Mouse (Mus musculus) E14TG2a.4 (cell line): ENCODE data around the gene Krt12.

Experiments used
- H3K27me3 ChIP-seq: 2 replicates; pipeline ENCODE4 v1.6.1; 2014; ENCODE audit warnings: low read length, control low read depth; ENCODE audit not compliant: insufficient read depth
- H3K36me3 ChIP-seq: 2 replicates; pipeline ENCODE4 v1.6.1; 2014; ENCODE audit warnings: low read length, control low read depth; ENCODE audit not compliant: insufficient read depth
- H3K4me1 ChIP-seq: replicated peaks from 2 replicates; pipeline ENCODE4 v1.6.1; 2014; ENCODE audit warnings: low read depth, low read length, control low read depth
- H3K4me3 ChIP-seq: replicated peaks from 2 replicates; pipeline ENCODE4 v1.5.1; 2014; ENCODE audit warnings: mild to moderate bottlenecking, low read length
- H3K9me3 ChIP-seq: 2 replicates; pipeline ENCODE4 v1.6.1; 2014; ENCODE audit warnings: low read length, control low read depth
- CTCF ChIP-seq: conservative IDR thresholded peaks from 2 replicates; pipeline ENCODE4 v1.5.1; 2014; ENCODE audit warnings: low read length
- NANOG ChIP-seq: IDR thresholded peaks from 2 replicates; pipeline ENCODE4 v1.6.1; 2014; ENCODE audit warnings: borderline replicate concordance, low read length, mixed read lengths
- POU5F1 ChIP-seq: IDR thresholded peaks from 2 replicates; pipeline ENCODE4 v1.6.1; 2014; ENCODE audit warnings: low read length, borderline replicate concordance

The Krt12 gene

DNA sequence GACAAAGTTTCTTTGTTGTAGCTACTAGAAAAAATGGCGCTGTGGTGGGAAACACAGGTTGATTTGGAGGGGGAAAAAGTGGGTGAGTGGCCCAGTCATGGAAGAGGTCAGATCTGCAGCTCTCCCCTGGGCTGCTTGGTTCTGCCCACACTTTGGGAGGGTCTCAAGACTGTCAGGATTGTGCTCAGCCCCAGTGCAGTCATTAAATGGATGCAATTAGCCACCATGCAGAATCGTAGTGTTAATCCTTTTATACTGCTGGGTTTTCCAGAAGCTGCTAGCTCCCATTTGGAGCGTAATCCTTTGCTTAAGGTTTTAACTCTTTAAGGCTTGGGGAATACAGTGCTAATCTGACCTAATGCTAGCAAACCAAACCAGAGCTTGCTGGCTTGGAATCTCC is 26.0 kb downstream of the Krt12 start:
- peaks cover 8% of the 10 kb centered on the region for H3K4me1 ChIP-seq
- H3K9me3 ChIP-seq, result no peaks in the 10 kb centered on the region
- TF ChIP-seq CTCF (no peak), NANOG (no peak), POU5F1 (no peak)
- H3K4me3 ChIP-seq, result no peak overlapping the region
- peaks cover 7% of the 10 kb centered on the region; the same call in 1 of the 2 replicates for H3K27me3 ChIP-seq
- H3K36me3 ChIP-seq, result no peaks in the 10 kb centered on the region

- Histone ChIP-seq H3K36me3 (peaks cover 4% of the 10 kb centered on the region; the same call in 1 of the 2 replicates), H3K4me1 (peaks cover 11% of the 10 kb centered on the region), H3K9me3 (no peaks in the 10 kb centered on the region), H3K4me3 (no peak overlapping the region), H3K27me3 (peaks cover 4% of the 10 kb centered on the region; the same call in 1 of the 2 replicates)
- TF ChIP-seq NANOG, result no peak
Measured at GRCm38 (mm10) chr11:99392492-99392891, 29.6 kb downstream of the Krt12 start.

GRCm38 (mm10) chr11:99391375-99391774 is 30.7 kb downstream of the Krt12 start:
- peaks cover 3% of the 10 kb centered on the region; the same call in 1 of the 2 replicates for H3K27me3 ChIP-seq
- H3K9me3 ChIP-seq, result no peaks in the 10 kb centered on the region
- H3K36me3 ChIP-seq, result peaks cover 4% of the 10 kb centered on the region; the same call in 1 of the 2 replicates
- peaks cover 22% of the 10 kb centered on the region for H3K4me1 ChIP-seq
- H3K4me3 ChIP-seq, result no peak overlapping the region
- TF ChIP-seq POU5F1 (no peak), CTCF (no peak), NANOG (no peak)

- H3K4me1 ChIP-seq, result peaks cover 23% of the 10 kb centered on the region
Measured at GRCm38 (mm10) chr11:99390866-99391265, 31.2 kb downstream of the Krt12 start.

GRCm38 (mm10) chr11:99389264-99389663 is 32.8 kb downstream of the Krt12 start, which contains the start of gene Krt10:
Krt10 (minus strand) TSS chr11:99389364.
- TF ChIP-seq POU5F1 (no peak), NANOG (no peak), CTCF (no peak)
- H3K9me3 ChIP-seq, result no peaks in the 10 kb centered on the region
- peak within 1 kb of the TSS; percentile 37; the same call in 1 of the 2 replicates for H3K4me3 ChIP-seq

More at GRCm38 (mm10) chr11:99390866-99391265, 31.2 kb downstream of the Krt12 start:
- Histone ChIP-seq H3K9me3 (no peaks in the 10 kb centered on the region), H3K4me3 (no peak overlapping the region), H3K27me3 (peaks cover 3% of the 10 kb centered on the region; the same call in 1 of the 2 replicates), H3K36me3 (peaks cover 4% of the 10 kb centered on the region; the same call in 1 of the 2 replicates)
- TF ChIP-seq POU5F1 (no peak), NANOG (no peak), CTCF (no peak)

DNA sequence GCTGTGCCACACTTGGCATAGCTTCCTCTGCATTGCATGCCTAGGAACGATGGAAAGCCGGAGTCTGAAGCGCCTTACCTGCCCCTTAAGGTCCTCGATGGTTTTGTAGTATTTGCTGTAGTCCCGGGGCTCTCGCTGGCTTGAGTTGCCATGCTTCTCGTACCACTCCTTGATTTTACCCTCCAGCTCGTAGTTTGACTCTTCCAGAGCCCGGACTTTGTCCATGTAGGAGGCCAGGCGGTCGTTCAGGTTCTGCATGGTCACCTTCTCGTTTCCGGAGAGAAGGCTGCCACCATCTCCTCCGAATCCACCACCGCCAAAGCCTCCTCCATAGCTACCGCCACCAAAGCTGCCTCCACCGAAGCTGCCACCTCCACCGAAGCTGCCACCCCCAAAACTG is 33.4 kb downstream of the Krt12 start:
- Histone ChIP-seq H3K36me3 (peaks cover 4% of the 10 kb centered on the region; the same call in 1 of the 2 replicates), H3K4me1 (peaks cover 28% of the 10 kb centered on the region), H3K27me3 (peaks cover 3% of the 10 kb centered on the region; the same call in 1 of the 2 replicates), H3K4me3 (peak overlapping the region; percentile 37; the same call in 1 of the 2 replicates), H3K9me3 (no peaks in the 10 kb centered on the region)
- TF ChIP-seq CTCF (no peak), POU5F1 (no peak), NANOG (no peak)

More at GRCm38 (mm10) chr11:99389264-99389663, 32.8 kb downstream of the Krt12 start, which contains the start of gene Krt10:
- H3K36me3 ChIP-seq, result peaks cover 4% of the 10 kb centered on the region; the same call in 1 of the 2 replicates
- peaks cover 28% of the 10 kb centered on the region for H3K4me1 ChIP-seq
- peaks cover 3% of the 10 kb centered on the region; the same call in 1 of the 2 replicates for H3K27me3 ChIP-seq

DNA sequence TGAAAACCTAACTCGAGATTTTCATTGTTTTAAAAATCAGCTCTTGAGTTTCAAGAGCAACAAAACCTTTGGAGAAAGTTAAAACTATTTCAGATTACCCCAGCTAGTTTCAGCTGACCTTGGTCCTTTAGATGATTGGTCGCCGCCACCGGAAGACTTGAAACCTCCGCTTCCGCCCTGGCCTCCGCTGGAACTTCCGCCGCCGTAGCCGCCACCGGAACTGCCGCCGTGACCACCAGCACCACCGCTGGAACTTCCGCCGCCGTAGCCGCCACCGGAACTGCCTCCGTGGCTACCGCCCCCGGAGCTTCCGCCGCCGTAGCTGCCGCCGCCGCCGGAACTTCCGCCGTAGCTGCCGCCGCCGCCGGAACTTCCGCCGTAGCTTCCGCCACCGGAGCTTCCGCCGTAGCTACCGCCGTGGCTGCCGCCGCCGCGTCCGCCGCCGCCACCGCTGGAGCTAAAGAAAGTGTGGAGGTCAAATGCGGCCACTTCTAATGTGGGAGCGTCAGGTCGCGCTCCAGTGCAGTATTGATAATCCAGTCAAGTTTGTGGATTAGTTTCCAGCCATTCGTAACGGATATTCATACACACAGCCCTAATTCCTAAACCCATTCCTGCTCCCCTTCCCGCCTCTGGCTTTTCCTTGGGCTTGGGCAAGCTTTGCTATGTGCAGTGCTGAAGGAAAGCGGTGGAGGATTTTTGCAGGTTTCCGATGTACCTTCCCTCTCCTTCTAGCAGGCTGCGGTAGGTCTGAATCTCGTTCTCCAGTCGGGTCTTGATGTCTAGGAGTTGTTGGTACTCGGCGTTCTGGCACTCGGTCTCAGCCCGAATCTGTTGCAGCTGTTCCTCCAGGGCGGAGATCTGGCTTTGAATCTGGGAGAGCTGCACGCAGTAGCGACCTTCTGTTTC is 36.0 kb downstream of the Krt12 start:
- peaks cover 28% of the 10 kb centered on the region for H3K4me1 ChIP-seq
- H3K27me3 ChIP-seq, result no peaks in the 10 kb centered on the region
- peak overlapping the region; percentile 84 for H3K4me3 ChIP-seq
- peaks cover 4% of the 10 kb centered on the region; the same call in 1 of the 2 replicates for H3K36me3 ChIP-seq
- TF ChIP-seq POU5F1, result no peak
- TF ChIP-seq CTCF, result no peak
- no peak for TF ChIP-seq NANOG
- H3K9me3 ChIP-seq, result no peaks in the 10 kb centered on the region

DNA sequence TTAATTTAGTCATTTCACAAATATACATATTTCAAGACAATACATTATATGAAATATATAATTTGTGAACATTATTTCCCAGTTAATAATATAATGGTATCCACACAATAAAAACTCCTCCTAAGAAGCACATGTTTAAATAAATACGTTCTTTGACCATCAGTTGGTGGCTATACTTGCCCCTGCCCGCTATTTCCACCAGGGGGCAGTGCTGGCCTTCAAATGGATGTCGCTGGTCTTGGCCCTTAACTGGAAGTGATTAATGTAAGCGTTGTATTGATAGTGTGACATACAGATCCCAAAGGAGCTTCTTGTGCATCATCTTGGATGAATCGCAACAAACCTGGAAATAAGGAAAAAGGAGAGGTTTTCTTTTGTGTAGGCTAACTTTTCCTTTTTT is 42.5 kb downstream of the Krt12 start:
- Histone ChIP-seq H3K36me3 (no peaks in the 10 kb centered on the region), H3K27me3 (no peaks in the 10 kb centered on the region), H3K4me1 (peaks cover 2% of the 10 kb centered on the region; the same call in 1 of the 2 replicates), H3K4me3 (no peak overlapping the region), H3K9me3 (no peaks in the 10 kb centered on the region)
- TF ChIP-seq POU5F1, result no peak
- peak; percentile 97 for TF ChIP-seq CTCF
- TF ChIP-seq NANOG, result no peak
